Mouse (Mus musculus) mouse embryonic stem cell (cell line): ENCODE results near the gene Eif3c.

Experiments used
- in situ Hi-C, 2 experiments: fragments of 300-500 bp; cut with MboI; formaldehyde crosslinking; loops; 1 replicate in 1 of 2; 3 replicates in 1 of 2; pipeline ENCODE4 v1.14.3; 2019 to 2020; ENCODE audit warnings: low sequenced_read_pairs in 2 of 2, low pct_unique_long_range_greater_than_20kb in 1 of 2, mixed read lengths in 1 of 2; ENCODE audit not compliant: unreplicated experiment in 1 of 2

The Eif3c gene

DNA sequence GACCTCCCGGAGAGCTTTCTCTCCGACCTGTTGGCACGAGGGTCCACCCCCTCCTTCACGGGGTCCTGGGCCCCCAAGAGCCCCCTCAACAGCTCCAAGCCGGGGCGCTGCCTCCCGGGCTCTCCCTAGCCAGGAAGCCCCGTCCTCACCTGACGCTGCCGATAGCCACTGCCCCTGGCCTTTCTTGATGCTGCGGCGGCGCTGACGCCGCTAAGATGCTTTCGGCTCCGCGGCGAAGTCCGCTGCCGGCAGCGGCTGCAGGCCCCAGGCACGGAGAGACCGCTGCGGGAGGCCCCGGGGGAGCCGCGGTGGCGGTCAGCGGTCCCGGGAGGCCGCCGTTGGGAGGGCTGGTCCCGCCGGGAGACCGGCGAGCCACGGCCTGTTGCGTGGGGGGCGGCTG, 63.5 kb downstream of the Eif3c start:
- in situ Hi-C loops: no loop called here

DNA sequence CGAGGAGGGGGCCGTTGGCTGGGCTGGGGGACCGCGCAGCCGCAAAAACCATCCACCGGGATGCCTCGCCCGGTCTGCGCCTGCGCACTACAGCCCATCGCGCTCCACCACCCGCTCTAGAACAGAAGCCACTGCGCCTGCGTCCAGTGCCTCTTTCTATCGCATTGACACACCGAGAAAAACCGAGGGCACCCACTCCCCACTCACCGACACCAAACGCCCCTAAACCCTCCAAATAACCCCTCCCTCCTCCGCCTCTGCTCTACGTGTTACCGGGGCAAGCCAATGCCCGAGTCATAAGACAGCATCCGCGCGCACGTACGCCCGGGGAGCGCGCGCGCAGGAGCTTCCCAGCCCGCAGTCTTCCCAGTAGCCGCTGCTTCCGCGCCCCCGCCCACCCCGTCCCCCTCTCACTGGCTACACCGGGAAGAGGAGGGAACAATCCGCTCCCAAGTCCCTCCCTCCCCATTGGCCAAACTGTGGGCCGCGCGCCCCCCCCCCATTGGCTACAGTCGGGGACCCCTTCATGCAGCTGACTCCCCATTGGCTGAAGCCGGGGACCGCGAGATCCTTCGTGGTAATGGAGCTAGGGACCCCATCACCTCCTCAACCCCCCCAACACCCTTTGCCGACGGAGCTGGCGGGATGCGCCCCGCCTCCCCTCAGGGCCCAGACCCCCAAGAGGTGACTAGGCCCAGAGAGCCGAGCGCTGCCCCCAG, 64.0 kb downstream of the Eif3c start:
- in situ Hi-C loops: no loop called here

DNA sequence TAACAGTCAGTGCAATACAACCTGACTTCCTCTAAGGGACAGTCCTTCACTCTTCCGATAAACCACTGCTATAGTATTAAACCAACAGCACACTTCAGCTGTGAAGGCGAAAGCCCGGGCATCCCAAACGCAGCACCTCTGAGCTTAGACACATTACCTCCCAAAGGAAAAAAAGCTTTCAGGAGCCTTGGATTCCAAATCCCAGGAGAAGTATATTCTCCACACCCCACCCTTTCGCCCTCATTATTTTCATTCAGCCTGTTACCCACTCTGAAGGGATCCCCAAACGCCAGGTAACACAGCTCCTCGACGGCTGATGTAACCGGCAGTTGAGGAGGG, 64.6 kb downstream of the Eif3c start:
- in situ Hi-C loops: no loop called here

DNA sequence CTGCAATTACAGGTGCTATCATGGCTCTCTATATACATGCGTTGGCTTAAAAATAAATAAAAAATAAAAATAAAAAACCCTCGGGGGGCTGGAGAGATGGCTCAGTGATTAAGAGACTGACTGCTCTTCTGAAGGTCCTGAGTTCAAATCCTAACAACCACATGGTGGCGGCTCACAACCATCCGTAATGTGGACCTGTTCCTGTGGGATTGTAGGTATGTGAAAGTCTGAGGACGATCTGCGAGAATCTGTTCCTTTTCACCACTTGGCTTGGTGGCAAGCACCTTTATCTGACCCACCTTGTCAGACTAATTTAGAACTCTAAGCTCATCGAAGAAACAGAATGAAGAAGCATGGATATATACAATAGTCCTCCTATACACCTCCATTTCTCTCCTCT, 66.8 kb downstream of the Eif3c start:
- in situ Hi-C loops: loop anchor here (5.0 kb wide), 2 partner anchors 48 to 58 kb away; no protein-coding TSS in a partner anchor

DNA sequence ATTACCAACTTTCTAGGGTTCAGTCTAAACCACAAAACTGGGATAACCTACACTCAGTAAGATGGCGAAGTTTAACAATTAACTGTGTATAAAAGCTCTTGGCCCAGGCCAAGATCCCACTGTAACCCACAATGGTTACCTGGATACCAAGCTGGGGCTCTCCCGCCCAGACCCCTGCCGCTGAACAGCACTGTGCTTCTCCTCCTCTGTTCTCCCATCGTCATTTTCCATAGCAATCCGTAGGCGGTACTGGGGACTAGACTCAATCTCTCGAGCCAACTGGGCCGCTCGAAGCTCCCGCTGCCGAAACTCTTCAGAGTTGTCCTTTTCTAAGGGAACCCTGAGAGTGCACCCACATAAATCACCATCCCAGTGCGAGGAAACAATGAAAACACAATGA, 68.2 kb downstream of the Eif3c start:
- in situ Hi-C loops: loop anchor here (5.0 kb wide), 2 partner anchors 49 to 59 kb away; no protein-coding TSS in a partner anchor

DNA sequence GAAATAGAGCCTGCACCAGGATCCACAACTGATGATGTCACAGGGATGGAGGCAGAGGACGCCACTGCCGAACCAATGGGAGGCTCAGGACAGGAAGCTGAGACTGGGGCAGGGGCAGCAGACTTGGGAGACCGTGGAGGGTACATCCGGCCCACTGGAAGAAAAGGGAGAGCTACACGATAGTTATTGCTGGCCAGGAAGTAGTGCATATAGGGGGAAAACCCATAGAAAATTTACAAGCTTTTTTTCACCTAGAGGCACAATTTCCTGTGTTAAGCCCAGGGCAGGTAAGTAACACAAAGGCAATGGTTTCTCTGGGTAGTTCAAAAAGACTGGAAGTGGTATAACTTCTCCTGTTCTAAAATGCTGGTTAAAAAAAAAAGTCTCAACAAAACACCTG, 69.7 kb downstream of the Eif3c start:
- in situ Hi-C loops: loop anchor here (5.0 kb wide), 2 partner anchors 51 to 61 kb away; no protein-coding TSS in a partner anchor
